Mouse (Mus musculus): Measurements from ENCODE around the gene Stau1. TPM values are rescaled to one million over a fixed set of nuclear protein-coding genes. Genes with fewer than 3 reads are reported as not detected.

Gene Stau1
- polyA plus RNA-seq, 1 experiment = 0.94 TPM

DNA sequence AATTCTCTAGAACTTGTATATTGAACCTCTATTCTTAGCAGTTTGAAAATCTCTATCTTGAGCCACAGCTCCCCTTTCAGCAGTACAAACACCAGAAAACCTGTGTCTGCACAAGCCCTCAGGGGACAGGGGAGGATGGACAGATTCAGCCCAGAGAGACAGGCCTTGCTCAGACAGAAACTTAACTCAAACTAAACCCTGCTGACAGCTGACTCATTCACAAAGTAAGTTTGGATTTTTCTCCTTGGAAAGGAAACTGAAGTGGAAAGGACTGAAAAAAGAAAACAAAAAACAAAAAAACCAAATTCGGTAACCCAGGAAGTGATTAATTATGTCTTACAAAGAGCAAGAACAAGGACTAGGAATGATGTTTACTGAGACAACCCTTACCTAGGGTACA lies 22.9 kb downstream of the Stau1 start:
- H3K27me3 ChIP-seq (ENCODE audit: control insufficient read depth) = no peaks in the 10 kb centered on the region
- peaks cover 38% of the 10 kb centered on the region for H3K4me1 ChIP-seq (ENCODE audit: control insufficient read depth)

DNA sequence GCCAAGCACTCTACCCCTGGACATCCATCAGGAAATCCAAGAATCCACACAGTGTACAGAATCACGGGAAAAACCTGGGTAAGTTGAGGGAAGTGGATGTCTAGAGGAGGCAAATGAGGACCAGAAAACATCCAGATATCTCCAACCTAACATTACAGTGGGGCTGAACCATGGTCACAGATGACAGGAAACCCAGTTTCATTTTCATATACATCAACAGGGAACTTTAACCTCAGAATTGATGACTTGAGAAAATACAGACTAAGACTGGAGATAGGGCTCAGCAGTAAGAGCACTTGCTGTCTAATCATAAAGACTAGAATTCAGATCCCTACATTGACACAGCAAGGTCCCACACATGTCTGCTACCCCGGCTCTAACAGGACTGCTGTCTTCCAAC lies 31.3 kb downstream of the Stau1 start:
- no peak for TF ChIP-seq GATA1 (IDR thresholded peaks at IDR 0.05; ENCODE audit: low read length)
- TF ChIP-seq TAL1 (IDR thresholded peaks at IDR 0.05; ENCODE audit: low read length) = no peak
- peaks cover under 1% of the 10 kb centered on the region; the same call in 1 of the 2 replicates for H3K4me1 ChIP-seq (ENCODE audit: control insufficient read depth)
- H3K4me3 ChIP-seq (replicated peaks) = no peak overlapping the region
- no peaks in the 10 kb centered on the region for H3K27me3 ChIP-seq (ENCODE audit: control insufficient read depth)
- peaks cover 32% of the 10 kb centered on the region for H3K36me3 ChIP-seq (ENCODE audit: control insufficient read depth)
- no peaks in the 10 kb centered on the region for H3K9me3 ChIP-seq (ENCODE audit: control insufficient read depth, low read length)

More for the DNA sequence above, 22.9 kb downstream of the Stau1 start:
- no peak for TF ChIP-seq TAL1 (IDR thresholded peaks at IDR 0.05; ENCODE audit: low read length)
- no peak for TF ChIP-seq GATA1 (IDR thresholded peaks at IDR 0.05; ENCODE audit: low read length)
- H3K9me3 ChIP-seq (ENCODE audit: control insufficient read depth, low read length) = no peaks in the 10 kb centered on the region
- no peaks in the 10 kb centered on the region for H3K36me3 ChIP-seq (ENCODE audit: control insufficient read depth)
- H3K4me3 ChIP-seq (replicated peaks) = no peak overlapping the region

DNA sequence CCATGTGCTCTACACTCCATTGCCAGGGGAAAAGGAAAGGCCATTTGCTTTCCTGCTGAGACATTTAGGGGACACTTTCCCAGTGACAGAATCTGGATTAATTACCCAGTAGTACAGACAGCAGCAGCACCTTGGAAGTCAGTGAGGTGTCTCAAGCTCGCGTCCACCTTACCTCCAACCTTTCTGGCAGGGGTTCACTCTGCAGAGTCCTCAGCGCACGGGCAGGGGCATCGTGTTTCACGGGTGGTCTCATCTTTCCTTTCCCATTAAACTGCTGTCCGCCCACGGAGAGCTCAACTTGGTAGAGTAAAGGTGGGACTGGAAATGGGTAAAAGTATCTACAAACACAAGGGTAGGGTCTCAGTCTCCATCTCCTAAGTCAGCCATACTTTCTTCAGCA lies 32.8 kb downstream of the Stau1 start:
- TF ChIP-seq GATA1 (IDR thresholded peaks at IDR 0.05; ENCODE audit: low read length) (no peak), TAL1 (IDR thresholded peaks at IDR 0.05; ENCODE audit: low read length) (no peak)
- Histone ChIP-seq H3K36me3 (ENCODE audit: control insufficient read depth) (peaks cover 47% of the 10 kb centered on the region), H3K4me3 (replicated peaks) (no peak overlapping the region), H3K4me1 (ENCODE audit: control insufficient read depth) (no peaks in the 10 kb centered on the region), H3K27me3 (ENCODE audit: control insufficient read depth) (no peaks in the 10 kb centered on the region), H3K9me3 (ENCODE audit: control insufficient read depth, low read length) (no peaks in the 10 kb centered on the region)

DNA sequence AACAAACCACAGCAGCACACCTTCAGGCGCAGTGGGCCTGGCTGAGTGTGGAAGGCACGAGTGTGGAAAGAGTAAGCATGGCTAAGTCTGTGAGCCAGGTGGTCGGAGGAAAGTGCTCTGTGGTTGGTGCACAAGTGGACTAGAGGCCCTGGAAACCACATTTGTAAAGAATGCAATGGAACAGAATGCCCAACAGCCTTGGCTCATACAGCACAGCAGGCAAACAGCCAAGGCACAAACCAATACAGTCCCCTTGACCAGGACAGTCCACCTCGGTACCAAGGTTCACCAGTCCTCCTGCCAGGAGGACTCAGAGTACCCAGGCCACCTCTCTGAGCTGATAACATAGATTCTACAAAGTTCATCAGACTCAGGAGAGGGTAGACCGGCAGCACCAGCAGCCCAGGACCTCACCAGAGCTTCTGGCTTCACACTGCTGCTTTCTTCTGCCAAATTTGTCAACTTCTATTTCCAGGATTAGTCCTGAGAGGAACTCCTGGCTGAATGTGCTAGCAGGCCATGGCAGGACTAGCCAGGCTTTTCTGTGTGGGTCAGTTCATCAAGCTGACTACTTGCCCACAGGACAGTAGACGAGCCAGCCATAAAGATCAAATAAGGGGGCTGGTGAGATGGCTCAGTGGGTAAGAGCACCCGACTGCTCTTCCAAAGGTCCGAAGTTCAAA lies 35.3 kb downstream of the Stau1 start:
- TF ChIP-seq GATA1 (IDR thresholded peaks at IDR 0.05; ENCODE audit: low read length) = no peak
- TF ChIP-seq TAL1 (IDR thresholded peaks at IDR 0.05; ENCODE audit: low read length) = no peak
- Histone ChIP-seq H3K36me3 (ENCODE audit: control insufficient read depth) (peaks cover 67% of the 10 kb centered on the region), H3K27me3 (ENCODE audit: control insufficient read depth) (no peaks in the 10 kb centered on the region), H3K9me3 (ENCODE audit: control insufficient read depth, low read length) (no peaks in the 10 kb centered on the region), H3K4me3 (replicated peaks) (no peak overlapping the region), H3K4me1 (ENCODE audit: control insufficient read depth) (peaks cover 2% of the 10 kb centered on the region; the same call in 1 of the 2 replicates)

DNA sequence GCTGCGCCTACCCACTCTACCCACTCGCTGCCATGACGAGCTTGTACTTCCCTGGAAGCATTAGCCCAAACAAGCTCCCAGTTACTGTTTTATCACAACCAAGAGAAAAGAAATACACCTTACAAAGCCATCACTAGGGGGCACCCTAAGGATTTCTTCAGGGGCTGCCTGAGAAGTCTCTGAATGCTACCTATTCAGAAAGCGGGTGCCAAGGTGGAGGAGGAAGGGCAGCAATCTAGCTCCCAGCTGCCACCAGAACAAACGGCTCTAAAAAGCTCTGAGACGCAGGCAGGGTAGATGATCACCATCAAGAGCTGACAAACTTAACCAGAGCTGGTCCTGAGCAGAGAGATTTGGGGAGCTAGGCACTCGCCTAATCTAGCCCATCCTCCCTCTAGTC lies 39.3 kb downstream of the Stau1 start:
- H3K9me3 ChIP-seq (ENCODE audit: control insufficient read depth, low read length) = no peaks in the 10 kb centered on the region
- TF ChIP-seq TAL1 (IDR thresholded peaks at IDR 0.05; ENCODE audit: low read length) (no peak), GATA1 (IDR thresholded peaks at IDR 0.05; ENCODE audit: low read length) (no peak)
- peaks cover 90% of the 10 kb centered on the region for H3K36me3 ChIP-seq (ENCODE audit: control insufficient read depth)
- no peak overlapping the region for H3K4me3 ChIP-seq (replicated peaks)
- no peaks in the 10 kb centered on the region for H3K27me3 ChIP-seq (ENCODE audit: control insufficient read depth)
- H3K4me1 ChIP-seq (ENCODE audit: control insufficient read depth) = peaks cover 2% of the 10 kb centered on the region; the same call in 1 of the 2 replicates

DNA sequence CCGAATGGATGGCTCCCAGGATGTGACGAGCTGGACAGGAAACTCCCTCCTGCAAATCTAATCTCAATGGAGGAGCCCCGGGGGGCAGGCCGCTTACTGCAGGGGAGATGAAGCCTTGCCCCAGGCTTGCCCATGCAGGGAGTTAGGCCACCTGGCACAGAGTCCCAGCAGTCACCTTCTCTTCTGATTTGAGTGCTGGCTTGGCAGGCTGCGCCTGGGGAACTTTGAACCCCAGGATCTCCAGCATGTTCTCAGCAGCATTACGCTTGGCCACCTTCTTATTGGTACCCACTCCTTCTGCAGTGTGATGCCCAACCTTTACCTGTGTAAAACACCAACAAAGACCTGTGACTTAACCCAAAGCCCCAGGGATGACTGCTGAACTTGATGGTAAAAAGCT lies 43.9 kb downstream of the Stau1 start:
- peaks cover 95% of the 10 kb centered on the region for H3K36me3 ChIP-seq (ENCODE audit: control insufficient read depth)

DNA sequence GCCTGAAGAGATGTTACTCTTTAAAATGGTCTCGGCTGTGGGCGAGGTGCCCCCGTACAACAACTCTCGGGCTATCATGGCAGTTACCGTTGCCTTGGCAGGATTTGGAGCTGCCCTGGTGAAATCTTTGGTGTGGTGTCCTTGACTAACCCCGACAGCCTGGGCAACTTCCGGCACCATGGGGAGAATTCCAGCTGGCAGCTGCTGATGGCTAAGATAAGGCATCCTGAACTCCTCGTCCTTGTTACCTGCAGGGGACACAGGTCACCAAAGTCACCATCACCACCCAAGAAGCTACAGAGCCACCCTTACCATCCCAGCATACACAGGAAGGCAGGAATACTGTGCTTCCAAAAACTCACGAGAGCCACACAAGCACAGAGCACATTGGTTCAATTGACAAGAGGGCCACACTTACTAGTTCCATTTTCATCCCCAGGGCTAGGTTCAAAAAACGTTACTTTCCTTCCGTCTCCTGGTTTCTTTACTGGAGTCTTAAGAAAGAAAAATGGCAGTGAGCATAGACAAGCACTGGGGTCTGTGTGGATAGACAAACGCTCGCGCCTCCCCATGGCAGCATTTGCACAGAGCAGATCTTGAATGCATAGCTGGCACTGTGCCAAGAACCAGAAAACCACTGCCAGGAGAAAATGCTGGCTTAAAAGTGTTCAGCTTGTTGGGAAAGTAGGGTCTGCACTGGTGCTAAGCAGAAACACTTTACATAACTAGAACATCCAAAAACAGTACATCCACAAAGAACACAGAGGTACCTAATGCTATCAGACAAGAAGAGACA lies 45.0 kb downstream of the Stau1 start:
- H3K4me3 ChIP-seq (replicated peaks) = no peak overlapping the region
- H3K36me3 ChIP-seq (ENCODE audit: control insufficient read depth) = peaks cover 98% of the 10 kb centered on the region
- H3K27me3 ChIP-seq (ENCODE audit: control insufficient read depth) = no peaks in the 10 kb centered on the region
- no peaks in the 10 kb centered on the region for H3K4me1 ChIP-seq (ENCODE audit: control insufficient read depth)
- TF ChIP-seq GATA1 (IDR thresholded peaks at IDR 0.05; ENCODE audit: low read length) (no peak), TAL1 (IDR thresholded peaks at IDR 0.05; ENCODE audit: low read length) (no peak)
- no peaks in the 10 kb centered on the region for H3K9me3 ChIP-seq (ENCODE audit: control insufficient read depth, low read length)

More for the DNA sequence above, 43.9 kb downstream of the Stau1 start:
- Histone ChIP-seq H3K9me3 (ENCODE audit: control insufficient read depth, low read length) (no peaks in the 10 kb centered on the region), H3K27me3 (ENCODE audit: control insufficient read depth) (no peaks in the 10 kb centered on the region), H3K4me1 (ENCODE audit: control insufficient read depth) (peaks cover 2% of the 10 kb centered on the region; the same call in 1 of the 2 replicates), H3K4me3 (replicated peaks) (no peak overlapping the region)
- no peak for TF ChIP-seq GATA1 (IDR thresholded peaks at IDR 0.05; ENCODE audit: low read length)
- TF ChIP-seq TAL1 (IDR thresholded peaks at IDR 0.05; ENCODE audit: low read length) = no peak

DNA sequence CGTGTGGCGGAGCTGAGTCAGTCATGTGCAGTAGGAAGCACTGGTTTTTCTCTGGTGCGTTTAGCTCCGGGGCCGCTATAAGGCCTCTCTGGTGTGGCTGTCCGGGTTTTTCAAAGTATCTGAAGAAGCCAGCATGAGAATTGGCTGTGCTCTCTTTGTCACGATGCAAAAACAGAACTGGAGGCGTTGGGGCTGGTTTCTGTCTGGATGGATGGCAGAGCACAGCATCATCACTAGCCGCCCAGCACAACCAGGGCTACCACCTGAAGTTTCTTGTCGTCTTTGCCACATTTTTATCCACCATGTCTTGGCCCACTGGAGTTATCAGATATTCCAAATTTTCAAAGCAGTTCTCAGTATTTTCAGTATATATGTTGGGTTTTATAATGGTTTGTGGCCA lies 47.2 kb downstream of the Stau1 start:
- Histone ChIP-seq H3K27me3 (ENCODE audit: control insufficient read depth) (no peaks in the 10 kb centered on the region), H3K9me3 (ENCODE audit: control insufficient read depth, low read length) (no peaks in the 10 kb centered on the region), H3K36me3 (ENCODE audit: control insufficient read depth) (peaks cover 99% of the 10 kb centered on the region), H3K4me3 (replicated peaks) (no peak overlapping the region), H3K4me1 (ENCODE audit: control insufficient read depth) (no peaks in the 10 kb centered on the region)
- TF ChIP-seq TAL1 (IDR thresholded peaks at IDR 0.05; ENCODE audit: low read length) (no peak), GATA1 (IDR thresholded peaks at IDR 0.05; ENCODE audit: low read length) (no peak)

DNA sequence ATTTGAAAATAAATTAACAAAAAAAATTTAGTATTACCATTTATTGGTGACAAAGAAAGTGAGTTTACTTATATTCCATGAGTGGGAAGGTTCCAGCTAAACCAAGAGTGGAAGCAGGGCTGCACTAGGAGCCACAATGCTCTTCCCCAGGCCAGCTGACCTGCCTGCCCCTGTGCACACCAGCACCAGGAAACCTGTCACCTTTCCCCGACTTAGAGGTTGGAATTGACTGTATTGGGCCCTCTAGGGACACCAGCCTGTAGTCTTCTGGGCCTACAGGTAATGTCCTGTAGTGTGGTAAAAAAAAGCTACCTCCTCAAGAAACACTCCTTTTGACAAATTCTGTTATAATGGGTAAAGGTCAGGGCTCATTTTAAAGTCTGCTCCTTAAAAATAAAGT lies 47.9 kb downstream of the Stau1 start:
- H3K4me1 ChIP-seq (ENCODE audit: control insufficient read depth) = no peaks in the 10 kb centered on the region
- peaks cover 99% of the 10 kb centered on the region for H3K36me3 ChIP-seq (ENCODE audit: control insufficient read depth)
- no peaks in the 10 kb centered on the region for H3K27me3 ChIP-seq (ENCODE audit: control insufficient read depth)
- no peak for TF ChIP-seq TAL1 (IDR thresholded peaks at IDR 0.05; ENCODE audit: low read length)
- H3K9me3 ChIP-seq (ENCODE audit: control insufficient read depth, low read length) = no peaks in the 10 kb centered on the region
- no peak overlapping the region for H3K4me3 ChIP-seq (replicated peaks)

Data from erythroblast, embryonic 14.5 days (primary cell).